Mouse (Mus musculus) CH12F3 (cell line): Measurements from ENCODE around the gene Cpt1a.

Source experiments
- in situ Hi-C: fragments of 300-500 bp; cut with MboI; formaldehyde crosslinking; loops from 2 replicates; pipeline ENCODE4 v1.14.3; 2020; ENCODE audit warnings: low sequenced_read_pairs

Gene Cpt1a

DNA sequence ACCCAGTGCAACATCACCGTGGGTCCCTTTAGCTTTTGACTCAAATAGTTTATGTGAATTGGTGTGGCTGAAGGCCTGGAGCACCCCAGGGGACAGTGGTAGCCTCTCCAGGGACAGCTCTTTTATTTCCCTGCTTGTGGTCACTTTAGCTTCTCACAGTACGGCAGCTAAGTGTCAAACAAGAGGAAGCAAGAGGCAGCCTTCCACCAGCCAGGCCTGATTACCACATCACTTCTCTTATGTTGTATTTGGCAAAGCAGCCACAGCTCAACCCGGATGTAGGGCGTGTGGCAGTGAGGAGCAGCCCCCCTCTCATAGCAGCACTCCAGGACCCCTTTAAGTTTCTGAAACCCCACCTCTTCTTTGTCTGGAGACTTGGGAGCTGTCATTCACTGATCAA is 100.8 kb downstream of the Cpt1a start:
- in situ Hi-C loops = no loop called here

DNA sequence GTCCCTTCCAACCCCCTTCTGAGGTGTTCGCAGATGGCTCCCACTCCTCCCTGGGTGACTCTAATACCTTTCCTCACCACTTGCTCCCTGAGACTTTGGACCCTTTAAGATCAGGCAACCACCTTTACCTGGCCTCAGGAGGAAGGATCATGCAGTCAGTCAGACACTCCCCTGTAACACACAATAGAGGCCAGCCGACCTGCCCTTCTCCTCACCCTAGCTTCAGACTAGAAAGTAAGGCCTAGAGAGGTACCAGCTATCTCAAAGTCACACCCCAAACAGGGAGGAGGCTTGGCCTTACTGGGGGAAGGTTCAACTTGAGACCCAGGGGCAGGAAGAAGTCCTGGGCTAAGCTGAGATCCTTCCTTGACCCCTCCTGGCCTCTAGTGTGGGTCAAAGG is 102.1 kb downstream of the Cpt1a start:
- in situ Hi-C loops = no loop called here

DNA sequence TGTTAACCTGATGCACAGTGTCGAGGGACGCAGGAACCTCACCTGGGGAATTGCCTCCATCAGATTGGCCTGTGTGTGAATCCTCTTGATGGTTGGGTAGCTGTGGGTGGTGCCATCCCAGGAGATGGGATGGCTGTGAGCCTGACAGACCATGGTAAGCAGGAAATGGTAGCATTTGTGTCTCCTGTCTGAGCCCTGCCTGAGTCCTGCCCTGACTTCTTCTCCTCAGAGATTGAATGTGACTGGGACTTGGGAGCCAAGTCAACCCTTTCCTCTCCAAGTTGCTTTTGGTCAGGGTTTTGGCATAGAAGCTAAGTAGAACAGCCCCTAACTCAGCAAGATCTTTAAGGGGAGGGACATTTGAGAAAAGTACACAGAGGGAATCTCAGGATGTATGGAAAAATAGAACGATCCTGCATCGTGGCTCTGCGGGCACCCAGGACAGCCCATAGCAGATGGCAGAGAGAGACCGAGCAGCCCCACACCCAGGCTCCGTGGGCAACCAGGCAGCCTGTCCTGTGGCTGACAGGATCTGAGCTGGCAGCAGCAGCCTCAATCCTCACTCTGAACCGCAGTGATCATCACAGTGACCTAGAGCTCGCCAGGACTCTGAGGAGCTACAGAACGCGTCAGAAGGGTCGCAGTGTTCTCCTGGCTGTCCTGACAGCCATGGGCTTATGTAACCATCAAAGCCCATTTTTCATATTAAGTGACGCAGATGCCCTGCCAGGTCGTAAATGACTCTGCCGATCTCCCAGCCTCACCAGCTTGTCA is 106.1 kb downstream of the Cpt1a start:
- in situ Hi-C loops = no loop called here

DNA sequence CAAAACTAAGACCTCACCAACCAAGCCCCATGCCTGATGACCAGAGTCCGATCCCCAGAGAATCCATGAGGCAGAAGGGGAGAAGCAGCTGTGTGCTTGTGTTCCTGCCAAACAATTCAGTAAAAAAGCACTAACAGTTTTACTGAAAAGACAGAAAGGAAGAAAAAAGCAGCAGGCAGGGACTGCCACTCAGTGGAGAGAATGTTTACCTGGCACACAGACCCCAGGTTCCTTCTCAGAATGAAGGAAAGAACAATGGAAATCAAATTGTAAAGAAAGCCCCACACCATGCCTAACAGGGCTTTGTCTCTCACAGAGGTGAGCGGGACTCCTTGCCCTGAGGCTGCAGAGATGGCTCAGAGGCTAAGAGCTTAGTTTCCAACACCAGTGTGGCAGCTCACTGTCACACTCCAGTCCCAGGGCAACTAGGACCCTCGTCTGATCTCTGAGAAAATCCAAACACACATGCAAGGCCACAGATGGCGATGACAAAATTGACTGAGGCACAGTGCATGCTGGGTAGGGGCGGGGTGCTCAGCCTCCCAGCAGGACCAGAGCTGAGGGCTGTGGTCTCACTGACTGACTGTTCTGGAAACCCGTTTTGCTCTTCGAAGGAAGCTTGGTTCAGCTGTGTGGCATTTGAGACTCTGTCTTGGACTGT is 107.2 kb downstream of the Cpt1a start:
- in situ Hi-C loops = no loop called here

DNA sequence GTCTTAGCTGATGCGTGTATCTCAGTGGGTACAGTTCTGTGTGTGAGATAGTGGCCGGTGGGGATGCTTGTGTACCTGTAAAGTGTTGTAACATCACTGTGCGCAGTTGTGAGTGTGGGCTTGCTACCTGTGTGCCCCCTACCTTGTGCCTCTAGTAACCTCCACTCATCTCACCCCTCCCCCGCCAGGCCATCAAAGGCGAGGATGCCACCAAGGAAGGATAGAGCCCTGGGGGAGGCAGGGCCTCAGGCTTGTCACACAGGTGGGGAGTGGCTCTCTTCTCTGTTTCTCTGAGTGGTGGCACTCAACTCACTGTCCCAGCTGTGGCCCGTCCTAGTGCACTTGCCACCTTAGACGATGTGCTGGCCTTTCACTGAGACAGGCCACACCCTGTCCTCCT is 108.9 kb downstream of the Cpt1a start:
- in situ Hi-C loops = no loop called here

DNA sequence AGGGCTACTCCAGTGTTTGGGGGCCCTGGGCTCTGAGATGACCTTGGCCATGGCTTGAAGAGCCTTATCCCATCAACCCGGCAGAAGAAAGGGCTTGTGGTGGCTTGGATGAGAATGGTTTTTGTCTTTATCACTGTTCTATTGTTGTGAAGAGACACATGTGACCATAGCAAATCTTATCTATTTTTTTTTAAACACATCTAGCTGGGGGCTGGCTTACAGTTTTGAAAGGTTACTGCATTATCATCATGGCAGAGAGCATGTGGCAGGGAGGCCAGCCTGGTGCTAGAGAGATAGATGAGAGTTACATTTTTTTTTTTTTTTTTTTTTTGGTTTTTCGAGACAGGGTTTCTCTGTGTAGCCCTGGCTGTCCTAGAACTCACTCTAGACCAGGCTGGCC is 109.8 kb downstream of the Cpt1a start:
- in situ Hi-C loops = no loop called here

DNA sequence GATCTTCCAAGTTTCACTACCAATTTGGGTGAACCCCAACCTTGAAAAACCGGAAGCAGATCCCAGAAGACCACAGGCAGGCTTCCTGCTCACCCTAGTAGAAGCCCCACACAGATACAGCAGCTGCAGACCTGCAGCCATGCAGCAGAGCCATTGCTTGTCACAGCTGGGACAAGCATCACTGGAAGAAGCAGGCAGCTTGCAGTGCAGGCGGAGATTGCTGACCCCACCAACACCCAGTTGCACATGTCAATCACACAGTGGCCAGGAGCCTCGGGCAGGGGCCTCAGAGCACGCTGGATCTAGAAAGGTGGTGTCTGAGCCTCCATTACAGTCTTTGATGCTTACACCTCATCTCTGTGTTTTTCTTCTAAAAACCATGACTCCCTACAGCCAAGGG is 112.0 kb downstream of the Cpt1a start:
- in situ Hi-C loops = no loop called here

DNA sequence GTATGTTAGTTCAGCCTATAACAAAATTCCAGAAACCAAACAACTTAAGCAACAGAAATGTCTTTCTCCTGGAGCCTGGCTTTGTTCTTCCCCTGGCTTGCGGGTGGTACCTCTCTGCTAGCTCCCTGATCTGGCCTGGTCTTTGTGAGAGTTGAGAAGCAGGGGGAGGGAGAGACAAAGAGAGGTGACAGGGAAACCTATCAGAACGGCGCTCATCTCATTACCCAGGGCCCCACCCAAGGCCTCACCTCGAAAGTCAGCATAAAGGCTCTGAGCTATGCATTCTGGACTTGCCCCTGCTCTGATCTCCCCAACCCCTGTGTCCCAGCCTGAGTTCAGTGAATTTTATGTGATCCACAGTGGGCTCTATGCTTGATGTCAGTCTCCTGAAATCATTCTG is 112.5 kb downstream of the Cpt1a start:
- in situ Hi-C loops = no loop called here
